Mouse (Mus musculus) lung, embryonic 15.5 days (tissue): ENCODE measurements at regions not wholly inside any gene's neighbourhood (a gene's known extent, or its start where the extent isn't known, plus 50 kb on each side); places are given as distances from the start of the nearest gene placed in this dataset.

Source experiments
- ATAC-seq: fragments of 200-750 bp; cut with Nextera tagmentation; 2 replicates; pipeline ENCODE4 v1.8.0; 2017; ENCODE audit warnings: moderate number of reproducible peaks, borderline replicate concordance; ENCODE audit not compliant: low FRiP score, low TSS enrichment; ENCODE audit errors: extremely low read depth
- H3K27ac ChIP-seq: fragments of 300-500 bp; sonication (generic); 2 replicates; pipeline ENCODE4 v1.5.1; 2015; ENCODE audit warnings: moderate library complexity, mild to moderate bottlenecking, inconsistent platforms
- H3K27me3 ChIP-seq: fragments of 300-500 bp; sonication (generic); 2 replicates; pipeline ENCODE4 v1.6.1; 2015; ENCODE audit warnings: inconsistent platforms
- H3K36me3 ChIP-seq: fragments of 300-500 bp; sonication (generic); 2 replicates; pipeline ENCODE4 v1.6.1; 2015; ENCODE audit warnings: inconsistent platforms
- H3K4me1 ChIP-seq: fragments of 300-500 bp; sonication (generic); 2 replicates; pipeline ENCODE4 v1.6.1; 2015; ENCODE audit warnings: inconsistent platforms
- H3K4me2 ChIP-seq: fragments of 300-500 bp; sonication (generic); 2 replicates; pipeline ENCODE4 v1.6.1; 2015; ENCODE audit warnings: inconsistent platforms, mild to moderate bottlenecking, moderate library complexity
- H3K4me3 ChIP-seq: fragments of 300-500 bp; sonication (generic); 2 replicates; pipeline ENCODE4 v1.5.1; 2015; ENCODE audit warnings: mild to moderate bottlenecking, inconsistent platforms
- H3K9ac ChIP-seq: fragments of 300-500 bp; sonication (generic); 2 replicates; pipeline ENCODE4 v1.6.1; 2015; ENCODE audit warnings: inconsistent platforms
- H3K9me3 ChIP-seq: fragments of 300-500 bp; sonication (generic); 2 replicates; pipeline ENCODE4 v1.6.1; 2016; ENCODE audit warnings: inconsistent platforms
- WGBS: fragments of 180-500 bp; shearing (Covaris S2); methylation state at CpG from one replicate; pipeline ENCODE4 v1.1.7; 2015; 5-methylcytosine and 5-hydroxymethylcytosine counted together

DNA sequence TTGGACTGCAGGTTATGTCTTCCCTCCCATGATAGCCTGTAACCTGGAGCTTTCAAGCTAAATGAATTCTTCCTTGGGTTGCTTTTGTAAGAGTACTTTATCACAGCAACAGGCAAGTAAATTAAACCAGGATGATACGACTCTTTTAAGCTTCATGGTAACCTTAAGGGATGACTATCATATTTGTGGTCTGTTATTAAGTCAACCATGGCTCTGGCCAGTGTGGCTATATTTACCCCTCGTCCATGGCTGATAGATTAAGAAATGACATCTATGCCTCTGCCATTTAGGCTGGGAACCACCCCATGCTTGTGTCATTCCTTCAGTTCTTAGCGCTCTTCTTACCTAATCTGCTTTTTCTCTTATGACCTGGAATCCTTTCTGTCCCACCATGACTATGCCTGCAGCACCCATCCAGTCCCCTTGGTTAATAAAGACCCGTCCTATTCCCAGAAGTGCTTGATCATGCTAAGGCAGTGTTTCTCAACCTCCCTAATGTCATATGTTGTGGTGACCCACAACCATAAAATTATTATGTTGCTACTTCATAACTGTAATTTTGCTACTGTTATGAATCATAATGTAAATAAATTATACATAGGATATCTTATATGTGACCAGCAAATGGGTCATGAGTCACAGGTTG lies 214.5 kb upstream of the Nbea start:
- H3K4me1 ChIP-seq = no peaks in the 10 kb centered on the region
- H3K36me3 ChIP-seq = no peaks in the 10 kb centered on the region
- no peak overlapping the region for H3K9ac ChIP-seq
- no peak overlapping the region for H3K4me2 ChIP-seq
- no peaks in the 10 kb centered on the region for H3K9me3 ChIP-seq
- WGBS = 79% methylated on average over 4 of the region's 4 CpGs
- no peaks in the 10 kb centered on the region for H3K27me3 ChIP-seq
- no peak for ATAC-seq
- H3K4me3 ChIP-seq = no peak overlapping the region
- no peak overlapping the region for H3K27ac ChIP-seq

GRCm38 (mm10) chr3:56393134-56393533 lies 209.6 kb upstream of the Nbea start:
- 51% methylated on average over 5 of the region's 5 CpGs for WGBS
- H3K4me1 ChIP-seq = no peaks in the 10 kb centered on the region
- H3K27me3 ChIP-seq = no peaks in the 10 kb centered on the region
- H3K4me3 ChIP-seq = no peak overlapping the region
- no peaks in the 10 kb centered on the region for H3K36me3 ChIP-seq
- no peak overlapping the region for H3K9ac ChIP-seq
- H3K27ac ChIP-seq = no peak overlapping the region
- ATAC-seq = no peak
- H3K9me3 ChIP-seq = no peaks in the 10 kb centered on the region
- H3K4me2 ChIP-seq = no peak overlapping the region

DNA sequence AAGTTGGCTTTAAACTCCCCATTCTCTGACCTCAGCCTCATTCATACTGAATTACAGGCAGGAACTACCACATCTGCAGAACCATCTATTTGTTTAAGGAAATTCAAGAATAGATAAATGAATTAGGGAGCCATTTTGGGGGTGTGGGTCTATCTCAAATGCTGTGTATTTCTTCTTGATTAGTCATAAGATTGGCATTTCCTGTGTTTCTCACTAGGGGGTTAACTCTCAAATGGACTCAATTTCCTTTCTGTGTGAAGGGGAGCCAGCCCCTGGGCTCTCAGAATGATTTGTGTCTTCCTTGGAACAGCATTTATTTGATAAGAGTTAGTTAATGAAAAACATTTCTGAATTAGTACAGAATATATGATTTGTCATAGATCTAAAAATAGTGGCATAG lies 196.8 kb upstream of the Nbea start:
- ATAC-seq = no peak

GRCm38 (mm10) chr3:56379500-56379899 lies 196.0 kb upstream of the Nbea start:
- no peak for ATAC-seq
- Histone ChIP-seq H3K27ac (no peak overlapping the region), H3K4me1 (no peaks in the 10 kb centered on the region), H3K36me3 (no peaks in the 10 kb centered on the region), H3K9me3 (no peaks in the 10 kb centered on the region), H3K4me3 (no peak overlapping the region), H3K9ac (no peak overlapping the region), H3K4me2 (no peak overlapping the region), H3K27me3 (no peaks in the 10 kb centered on the region)
- WGBS = 80% methylated on average over 3 of the region's 3 CpGs

More for the DNA sequence above, 196.8 kb upstream of the Nbea start:
- H3K4me1 ChIP-seq = no peaks in the 10 kb centered on the region
- H3K36me3 ChIP-seq = no peaks in the 10 kb centered on the region
- H3K9me3 ChIP-seq = no peaks in the 10 kb centered on the region
- no peak overlapping the region for H3K4me2 ChIP-seq
- no peak overlapping the region for H3K9ac ChIP-seq
- no peaks in the 10 kb centered on the region for H3K27me3 ChIP-seq
- no peak overlapping the region for H3K4me3 ChIP-seq
- no peak overlapping the region for H3K27ac ChIP-seq

GRCm38 (mm10) chr3:56362543-56362942 lies 179.0 kb upstream of the Nbea start:
- H3K4me2 ChIP-seq = no peak overlapping the region
- no peak for ATAC-seq
- WGBS = 72% methylated on average over 2 of the region's 2 CpGs

DNA sequence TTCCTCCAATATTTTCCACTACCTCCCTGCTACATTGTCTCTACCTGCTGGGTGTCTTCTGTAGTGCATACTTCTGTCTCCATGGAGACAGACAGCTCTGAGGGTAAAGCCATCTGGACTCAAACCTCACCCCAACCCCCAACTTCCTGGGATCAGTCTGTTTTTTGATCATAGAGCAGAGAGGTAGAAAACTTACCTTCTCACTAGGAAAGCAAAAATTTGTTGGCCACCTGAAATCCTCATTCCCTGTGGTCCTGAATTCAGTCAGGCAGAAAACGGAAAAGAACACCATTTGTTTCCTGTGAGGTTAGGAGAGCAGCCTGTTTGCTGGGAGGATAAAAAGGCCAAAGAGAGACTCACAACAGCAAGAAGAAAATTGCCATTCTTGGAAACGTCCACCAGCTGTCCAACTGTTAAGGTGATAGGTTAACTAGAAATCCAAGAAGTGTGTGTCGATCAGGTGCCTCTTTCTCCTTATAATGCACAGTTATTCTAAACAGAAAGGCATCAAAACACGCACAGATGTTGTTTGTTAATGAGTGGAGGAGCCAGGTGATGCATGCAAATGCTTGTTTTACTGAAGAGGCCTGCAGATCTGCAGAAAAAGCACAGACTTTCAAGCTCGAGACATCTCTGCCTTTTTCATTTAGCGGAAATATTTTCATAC lies 173.7 kb upstream of the Nbea start:
- H3K9ac ChIP-seq = no peak overlapping the region
- 53% methylated on average over 6 of the region's 6 CpGs for WGBS
- H3K4me2 ChIP-seq = no peak overlapping the region
- H3K27ac ChIP-seq = no peak overlapping the region
- H3K27me3 ChIP-seq = no peaks in the 10 kb centered on the region
- no peaks in the 10 kb centered on the region for H3K36me3 ChIP-seq
- ATAC-seq = no peak
- no peaks in the 10 kb centered on the region for H3K4me1 ChIP-seq
- H3K9me3 ChIP-seq = no peaks in the 10 kb centered on the region
- no peak overlapping the region for H3K4me3 ChIP-seq

More at GRCm38 (mm10) chr3:56362543-56362942, 179.0 kb upstream of the Nbea start:
- Histone ChIP-seq H3K27me3 (no peaks in the 10 kb centered on the region), H3K27ac (no peak overlapping the region), H3K4me3 (no peak overlapping the region), H3K9me3 (no peaks in the 10 kb centered on the region), H3K36me3 (no peaks in the 10 kb centered on the region), H3K9ac (no peak overlapping the region), H3K4me1 (no peaks in the 10 kb centered on the region)

DNA sequence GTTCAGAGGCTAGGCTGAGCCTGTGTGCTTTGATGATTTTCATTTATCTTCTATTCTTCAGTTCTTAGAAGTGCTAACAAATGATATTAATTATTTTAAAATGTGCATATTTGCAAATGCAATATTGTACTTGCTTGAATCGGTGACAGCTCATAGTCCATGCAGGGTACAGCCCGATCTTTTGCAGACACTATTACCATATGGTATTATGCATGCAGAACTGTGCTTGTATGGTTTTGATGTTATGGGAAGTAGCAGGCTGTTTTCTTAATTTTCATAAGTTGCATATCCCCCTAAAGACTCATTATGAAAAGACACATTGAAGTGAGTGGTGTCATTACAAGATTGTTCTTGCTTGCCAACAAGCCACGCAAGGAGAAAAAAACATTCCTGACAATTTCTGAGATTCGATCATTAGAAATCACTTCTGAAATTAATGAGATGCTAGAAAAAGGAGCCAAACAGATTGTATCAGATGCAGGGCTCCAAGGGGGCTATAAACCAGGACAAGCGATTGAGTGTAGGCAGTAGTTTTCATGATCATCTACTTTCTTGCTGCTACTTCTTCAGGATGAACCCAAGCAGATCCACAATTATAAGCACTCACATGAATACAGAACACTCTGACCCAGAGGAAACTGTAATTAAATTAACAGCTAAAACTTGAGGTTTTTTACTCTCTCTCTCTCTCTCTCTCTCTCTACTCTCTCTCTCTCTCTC lies 172.8 kb upstream of the Nbea start:
- Histone ChIP-seq H3K9me3 (no peaks in the 10 kb centered on the region), H3K27ac (no peak overlapping the region), H3K4me2 (no peak overlapping the region), H3K9ac (no peak overlapping the region), H3K4me3 (no peak overlapping the region), H3K4me1 (no peaks in the 10 kb centered on the region), H3K27me3 (no peaks in the 10 kb centered on the region), H3K36me3 (no peaks in the 10 kb centered on the region)
- WGBS = 80% methylated on average over 5 of the region's 5 CpGs
- ATAC-seq = no peak
